Mouse (Mus musculus): Measurements from ENCODE around the gene Fbxl15. TPM values are rescaled to one million over a fixed set of nuclear protein-coding genes. Genes with fewer than 3 reads are reported as not detected.

Gene Fbxl15
- total and polyA plus RNA-seq, 2 experiments from 2014 or later: 10.4 to 12.2 TPM

DNA sequence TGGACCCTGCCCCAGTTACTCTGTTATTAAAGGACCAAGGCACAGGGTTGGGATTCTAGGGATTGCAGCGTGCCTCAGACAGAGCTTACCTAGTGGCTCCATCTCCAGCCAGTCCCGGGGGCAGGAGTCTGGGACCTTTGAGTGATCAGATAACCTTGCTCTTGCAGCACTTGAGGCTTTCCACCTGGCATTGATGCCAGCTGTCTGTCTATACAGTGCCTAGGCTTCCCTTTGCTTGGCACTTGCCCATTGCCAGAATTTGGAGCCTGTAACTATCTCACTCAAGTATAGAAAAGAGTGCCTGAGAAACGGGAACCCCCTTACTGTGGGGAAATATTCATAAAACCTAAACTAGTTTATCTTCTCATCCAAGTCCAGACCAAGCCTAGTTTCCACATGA, 41.1 kb upstream of the Fbxl15 start:
- no peak overlapping the region for H3K4me2 ChIP-seq (ENCODE audit: low read depth, low read length)
- no peak for DNase-seq (ENCODE audit: low spot score)
- H3K36me3 ChIP-seq (replicated peaks; ENCODE audit: control insufficient read depth, insufficient read depth, low read length): peaks cover 51% of the 10 kb centered on the region
- no peak overlapping the region for H3K27ac ChIP-seq (ENCODE audit: low read depth)
- no peak for TF ChIP-seq EP300 (IDR thresholded peaks at IDR 0.05; ENCODE audit: low read depth)
- no peaks in the 10 kb centered on the region for H3K9me3 ChIP-seq (replicated peaks; ENCODE audit: control insufficient read depth, low read length)
- no peak; the same call in 1 of the 2 replicates for ATAC-seq (ENCODE audit: insufficient read depth, low read depth)
- no peak overlapping the region for H3K9ac ChIP-seq (replicated peaks; ENCODE audit: low read depth, low read length)
- 79% methylated on average over 3 of the region's 3 CpGs for WGBS
- H3K4me3 ChIP-seq (ENCODE audit: low read depth, low read length): no peak overlapping the region
- no peaks in the 10 kb centered on the region for H3K27me3 ChIP-seq (ENCODE audit: control insufficient read depth, insufficient read depth, low read length)
- no peaks in the 10 kb centered on the region for H3K4me1 ChIP-seq (ENCODE audit: control insufficient read depth, insufficient read depth)

DNA sequence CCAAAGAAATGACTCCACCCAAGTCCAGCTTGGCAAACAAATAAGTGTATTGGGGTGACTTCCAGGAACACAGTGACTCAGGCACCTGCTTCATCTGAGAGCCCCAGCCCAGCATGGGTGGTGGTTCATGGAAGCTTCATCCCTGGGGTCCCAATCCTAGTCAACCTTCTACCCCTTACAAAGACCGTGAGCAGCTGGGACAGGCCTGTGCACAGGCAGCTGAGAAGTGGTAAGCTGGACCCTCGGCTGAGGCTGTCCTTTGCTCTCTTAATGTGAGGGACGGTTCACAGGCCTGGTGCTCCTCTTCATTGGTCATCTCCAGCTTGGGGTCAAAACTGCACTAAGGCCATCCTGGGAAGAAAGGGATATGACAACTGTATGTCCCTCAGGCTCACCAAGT, 40.4 kb upstream of the Fbxl15 start:
- Histone ChIP-seq H3K9ac (replicated peaks; ENCODE audit: low read depth, low read length) (no peak overlapping the region), H3K4me1 (ENCODE audit: control insufficient read depth, insufficient read depth) (no peaks in the 10 kb centered on the region), H3K27ac (ENCODE audit: low read depth) (no peak overlapping the region), H3K36me3 (replicated peaks; ENCODE audit: control insufficient read depth, insufficient read depth, low read length) (peaks cover 44% of the 10 kb centered on the region), H3K4me3 (ENCODE audit: low read depth, low read length) (no peak overlapping the region), H3K9me3 (replicated peaks; ENCODE audit: control insufficient read depth, low read length) (no peaks in the 10 kb centered on the region), H3K27me3 (ENCODE audit: control insufficient read depth, insufficient read depth, low read length) (no peaks in the 10 kb centered on the region), H3K4me2 (ENCODE audit: low read depth, low read length) (no peak overlapping the region)
- DNase-seq (ENCODE audit: low spot score) (no peak), ATAC-seq (ENCODE audit: insufficient read depth, low read depth) (no peak)
- WGBS: 89% methylated on average over 3 of the region's 3 CpGs
- TF ChIP-seq EP300 (IDR thresholded peaks at IDR 0.05; ENCODE audit: low read depth): no peak
- TF ChIP-seq CTCF (IDR thresholded peaks at IDR 0.05; ENCODE audit: low read depth): no peak

DNA sequence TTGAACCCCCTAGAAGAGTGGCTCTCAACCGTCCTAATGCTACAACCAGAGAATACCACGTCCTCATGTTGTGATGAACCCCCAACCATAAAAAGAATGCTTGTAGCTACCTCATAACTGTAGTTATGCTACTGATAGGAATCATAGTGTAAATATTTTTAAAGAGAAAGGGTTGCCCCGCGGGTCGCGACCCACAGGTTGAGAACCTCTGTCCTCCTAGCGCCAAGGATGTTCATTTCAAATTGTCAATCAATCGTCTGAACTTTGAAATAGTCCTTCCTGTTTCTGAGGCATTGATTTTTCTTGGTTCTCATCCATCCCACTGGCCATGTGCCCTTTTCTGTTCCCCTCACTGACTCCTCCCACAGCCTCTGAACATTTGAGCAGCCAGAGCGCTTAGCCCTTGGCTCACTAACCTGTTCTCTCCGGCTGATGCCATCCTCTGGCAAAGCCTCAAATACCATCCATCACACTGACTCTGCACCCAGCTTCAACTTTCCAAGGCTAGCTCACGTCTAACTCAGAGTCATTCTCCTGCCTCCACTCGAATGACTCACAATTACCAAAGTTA, 37.4 kb upstream of the Fbxl15 start:
- WGBS: 58% methylated on average over 12 of the region's 12 CpGs
- TF ChIP-seq EP300 (IDR thresholded peaks at IDR 0.05; ENCODE audit: low read depth) (no peak), CTCF (IDR thresholded peaks at IDR 0.05; ENCODE audit: low read depth) (no peak)
- Histone ChIP-seq H3K4me3 (ENCODE audit: low read depth, low read length) (no peak overlapping the region), H3K4me2 (ENCODE audit: low read depth, low read length) (no peak overlapping the region), H3K27me3 (ENCODE audit: control insufficient read depth, insufficient read depth, low read length) (0 out of 2 replicates have a peak, but pooled peaks cover 5% of the 10 kb centered on the region), H3K36me3 (replicated peaks; ENCODE audit: control insufficient read depth, insufficient read depth, low read length) (peaks cover 15% of the 10 kb centered on the region), H3K27ac (ENCODE audit: low read depth) (no peak overlapping the region), H3K4me1 (ENCODE audit: control insufficient read depth, insufficient read depth) (no peaks in the 10 kb centered on the region), H3K9me3 (replicated peaks; ENCODE audit: control insufficient read depth, low read length) (no peaks in the 10 kb centered on the region), H3K9ac (replicated peaks; ENCODE audit: low read depth, low read length) (no peak overlapping the region)
- DNase-seq (ENCODE audit: low spot score): no peak
- no peak for ATAC-seq (ENCODE audit: insufficient read depth, low read depth)

DNA sequence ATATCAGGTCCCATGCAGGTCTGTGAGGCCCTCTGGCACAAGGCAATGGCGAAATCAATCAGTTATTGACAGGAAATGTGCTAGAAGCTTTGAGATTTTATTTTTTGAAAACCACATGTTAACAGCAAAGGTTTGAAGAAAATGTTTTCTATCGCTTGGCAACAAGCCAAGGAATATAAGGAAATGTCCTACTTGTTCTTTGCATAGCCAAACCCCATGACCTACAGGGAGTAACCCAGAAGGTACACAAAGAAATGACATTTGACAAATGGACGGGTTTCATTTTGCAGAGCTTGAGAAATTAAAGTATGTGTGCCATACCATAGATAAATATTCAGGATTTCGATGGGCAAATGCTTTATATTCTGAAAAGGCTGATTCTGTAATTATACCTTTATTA, 31.0 kb upstream of the Fbxl15 start:
- TF ChIP-seq EP300 (IDR thresholded peaks at IDR 0.05; ENCODE audit: low read depth) (no peak), CTCF (IDR thresholded peaks at IDR 0.05; ENCODE audit: low read depth) (no peak)
- Histone ChIP-seq H3K27me3 (ENCODE audit: control insufficient read depth, insufficient read depth, low read length) (0 out of 2 replicates have a peak, but pooled peaks cover 5% of the 10 kb centered on the region), H3K4me3 (ENCODE audit: low read depth, low read length) (no peak overlapping the region), H3K4me1 (ENCODE audit: control insufficient read depth, insufficient read depth) (no peaks in the 10 kb centered on the region), H3K27ac (ENCODE audit: low read depth) (no peak overlapping the region), H3K9me3 (replicated peaks; ENCODE audit: control insufficient read depth, low read length) (no peaks in the 10 kb centered on the region), H3K4me2 (ENCODE audit: low read depth, low read length) (no peak overlapping the region), H3K36me3 (replicated peaks; ENCODE audit: control insufficient read depth, insufficient read depth, low read length) (no peaks in the 10 kb centered on the region), H3K9ac (replicated peaks; ENCODE audit: low read depth, low read length) (no peak overlapping the region)
- WGBS: 55% methylated on average over 4 of the region's 4 CpGs
- ATAC-seq (ENCODE audit: insufficient read depth, low read depth): no peak
- DNase-seq (ENCODE audit: low spot score): no peak

DNA sequence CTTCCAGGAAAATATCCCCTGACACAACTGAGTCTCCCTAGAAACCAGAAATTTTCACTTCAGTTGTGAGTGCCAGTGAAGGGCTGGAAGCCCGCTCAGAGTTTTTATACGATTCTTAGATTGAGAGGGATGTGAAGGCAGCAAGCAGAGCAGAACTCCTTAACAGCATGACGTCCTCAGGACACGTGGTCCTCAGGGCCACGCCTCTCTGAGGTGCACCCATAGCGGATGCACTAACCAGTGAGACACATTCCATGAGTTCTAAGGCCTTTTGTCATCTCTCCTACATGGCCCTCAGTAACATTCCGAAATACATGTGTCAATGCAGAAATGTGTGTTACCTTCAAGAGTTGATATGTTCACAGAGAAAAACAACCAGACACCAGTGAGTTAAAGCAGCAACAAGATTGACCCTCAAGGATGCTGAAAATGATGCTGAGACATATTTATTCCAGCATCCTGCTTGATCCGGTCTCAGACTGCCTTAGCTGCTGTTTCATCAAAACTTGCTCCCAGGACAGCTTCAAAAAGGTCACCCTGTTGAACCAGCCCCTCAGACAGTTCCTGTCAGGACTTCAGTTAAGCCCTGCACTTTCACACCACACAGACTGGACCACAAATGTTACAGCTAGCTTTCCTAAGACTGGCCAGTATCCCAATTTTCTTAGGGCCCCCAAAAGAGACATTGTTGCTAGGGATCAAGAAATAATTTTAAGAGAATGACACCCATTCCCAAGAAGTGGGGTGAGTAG, 27.5 kb upstream of the Fbxl15 start:
- Histone ChIP-seq H3K9me3 (replicated peaks; ENCODE audit: control insufficient read depth, low read length) (no peaks in the 10 kb centered on the region), H3K4me2 (ENCODE audit: low read depth, low read length) (no peak overlapping the region), H3K9ac (replicated peaks; ENCODE audit: low read depth, low read length) (no peak overlapping the region), H3K27me3 (ENCODE audit: control insufficient read depth, insufficient read depth, low read length) (no peaks in the 10 kb centered on the region), H3K36me3 (replicated peaks; ENCODE audit: control insufficient read depth, insufficient read depth, low read length) (no peaks in the 10 kb centered on the region), H3K4me1 (ENCODE audit: control insufficient read depth, insufficient read depth) (no peaks in the 10 kb centered on the region), H3K4me3 (ENCODE audit: low read depth, low read length) (no peak overlapping the region), H3K27ac (ENCODE audit: low read depth) (no peak overlapping the region)
- 38% methylated on average over 8 of the region's 8 CpGs for WGBS
- no peak for TF ChIP-seq EP300 (IDR thresholded peaks at IDR 0.05; ENCODE audit: low read depth)
- TF ChIP-seq CTCF (IDR thresholded peaks at IDR 0.05; ENCODE audit: low read depth): no peak
- DNase-seq (ENCODE audit: low spot score) (no peak), ATAC-seq (ENCODE audit: insufficient read depth, low read depth) (no peak)

Data from heart, postnatal 0 days (tissue).